Mouse (Mus musculus) lung, postnatal 0 days (tissue): ENCODE measurements around the gene Armcx1.
"Not testable (repeated sequence)": the region's sequence is repeated elsewhere in the genome, so short reads cannot be mapped to it uniquely, and the experiment has no call there.

Experiments
- CTCF ChIP-seq: IDR thresholded peaks from 2 replicates; pipeline ENCODE4 v1.5.1; 2016; ENCODE audit warnings: antibody characterized with exemption, mild to moderate bottlenecking
- EP300 ChIP-seq: IDR thresholded peaks from 2 replicates; pipeline ENCODE4 v1.6.1; 2016; ENCODE audit warnings: antibody characterized with exemption, mild to moderate bottlenecking, control low read depth

- TF ChIP-seq CTCF, EP300: not testable (repeated sequence)
Measured at GRCm38 (mm10) chrX:134763428-134764198, 45.9 kb downstream of the Armcx1 start.
